Mouse (Mus musculus): ENCODE measurements at regions not wholly inside any gene's neighbourhood (a gene's known extent, or its start where the extent isn't known, plus 50 kb on each side); places are given as distances from the start of the nearest gene placed in this dataset.

DNA sequence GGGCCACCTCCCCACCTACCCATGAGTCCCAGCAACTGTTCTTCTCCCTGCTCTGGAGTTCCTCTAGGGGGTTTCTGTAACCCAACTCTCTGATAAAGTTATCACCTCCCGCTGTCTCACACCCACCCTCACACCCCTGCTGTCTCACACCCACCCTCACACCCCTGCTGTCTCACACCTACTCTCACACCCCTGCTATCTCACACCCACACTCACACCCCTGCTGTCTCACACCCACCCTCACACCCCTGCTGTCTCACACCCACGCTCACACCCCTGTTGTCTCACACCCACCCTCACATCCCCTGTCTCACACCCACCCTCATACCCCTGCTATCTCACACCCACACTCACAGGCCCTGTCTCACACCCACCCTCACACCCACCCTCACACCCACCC lies 67.4 kb upstream of the Atl2 start:
- TF ChIP-seq E2F4 (IDR thresholded peaks at IDR 0.05; ENCODE audit: insufficient read depth) (no peak), USF1 (IDR thresholded peaks at IDR 0.05; ENCODE audit: low read depth) (no peak), MYOG (IDR thresholded peaks at IDR 0.05; ENCODE audit: control insufficient read depth in 1 of 3, insufficient read depth in 1 of 3, insufficient read length in 2 of 3, low read depth in 2 of 3) (no peak), REST (IDR thresholded peaks at IDR 0.05; ENCODE audit: insufficient read depth, insufficient read length) (no peak), POLR2A (IDR thresholded peaks at IDR 0.05; ENCODE audit: insufficient read length, low read depth) (no peak), CEBPB (IDR thresholded peaks at IDR 0.05; ENCODE audit: insufficient read depth, poor library complexity, severe bottlenecking) (no peak), TCF3 (IDR thresholded peaks at IDR 0.05; ENCODE audit: insufficient read length, low read depth) (no peak), TCF12 (IDR thresholded peaks at IDR 0.05; ENCODE audit: insufficient read depth, poor library complexity, severe bottlenecking) (no peak), SRF (IDR thresholded peaks at IDR 0.05; ENCODE audit: control insufficient read depth, insufficient read length, low read depth) (no peak), MAX (IDR thresholded peaks at IDR 0.05; ENCODE audit: low read depth) (no peak), POLR2AphosphoS2 (IDR thresholded peaks at IDR 0.05; ENCODE audit: insufficient read length, low read depth) (no peak), MYOD1 (IDR thresholded peaks at IDR 0.05; ENCODE audit: control insufficient read depth in 1 of 3, insufficient read length in 2 of 3, low read depth in 2 of 3) (no peak)
- no peaks in the 10 kb centered on the region for H3K36me3 ChIP-seq (ENCODE audit: control insufficient read depth, insufficient read depth)
- no peak overlapping the region for H3ac ChIP-seq (ENCODE audit: control insufficient read depth, insufficient read length)
- no peak overlapping the region for H3K4me2 ChIP-seq (ENCODE audit: low read depth)
- no peaks in the 10 kb centered on the region for H3K79me2 ChIP-seq (ENCODE audit: control insufficient read depth, insufficient read depth)
- H3K27me3 ChIP-seq (ENCODE audit: control insufficient read depth, insufficient read depth, insufficient read length) = peaks cover 19% of the 10 kb centered on the region
- no peak overlapping the region for H3K4me3 ChIP-seq

DNA sequence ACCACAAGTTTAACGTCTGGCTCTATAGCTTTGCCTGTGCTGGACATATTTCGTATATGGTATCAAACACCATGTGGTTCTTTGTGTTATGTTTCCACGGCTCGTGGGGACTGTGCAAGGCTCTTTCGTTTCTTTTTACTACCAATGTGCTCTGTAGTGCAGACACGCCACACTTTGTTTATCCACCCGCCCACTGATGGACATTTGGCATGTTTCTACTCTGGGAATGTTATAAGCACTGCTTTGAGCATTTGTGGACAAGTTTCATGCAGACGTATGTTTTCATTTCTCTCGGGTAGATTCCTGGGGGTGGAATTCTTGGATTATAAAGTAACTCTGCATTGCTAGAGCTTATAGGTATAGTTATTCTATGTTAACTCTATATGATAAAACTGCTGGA lies 65.5 kb upstream of the Atl2 start:
- peak overlapping the region; percentile 38 for H3K4me2 ChIP-seq (ENCODE audit: low read depth)
- TF ChIP-seq USF1 (IDR thresholded peaks at IDR 0.05; ENCODE audit: low read depth) (no peak), E2F4 (IDR thresholded peaks at IDR 0.05; ENCODE audit: insufficient read depth) (no peak), POLR2AphosphoS2 (IDR thresholded peaks at IDR 0.05; ENCODE audit: insufficient read length, low read depth) (no peak), TCF12 (IDR thresholded peaks at IDR 0.05; ENCODE audit: insufficient read depth, poor library complexity, severe bottlenecking) (no peak), CEBPB (IDR thresholded peaks at IDR 0.05; ENCODE audit: insufficient read depth, poor library complexity, severe bottlenecking) (no peak), MYOD1 (IDR thresholded peaks at IDR 0.05; ENCODE audit: control insufficient read depth in 1 of 3, insufficient read length in 2 of 3, low read depth in 2 of 3) (no peak), MYOG (IDR thresholded peaks at IDR 0.05; ENCODE audit: control insufficient read depth in 1 of 3, insufficient read depth in 1 of 3, insufficient read length in 2 of 3, low read depth in 2 of 3) (no peak), POLR2A (IDR thresholded peaks at IDR 0.05; ENCODE audit: insufficient read length, low read depth) (no peak), MAX (IDR thresholded peaks at IDR 0.05; ENCODE audit: low read depth) (no peak), SRF (IDR thresholded peaks at IDR 0.05; ENCODE audit: control insufficient read depth, insufficient read length, low read depth) (no peak), REST (IDR thresholded peaks at IDR 0.05; ENCODE audit: insufficient read depth, insufficient read length) (no peak), TCF3 (IDR thresholded peaks at IDR 0.05; ENCODE audit: insufficient read length, low read depth) (no peak)
- H3ac ChIP-seq (ENCODE audit: control insufficient read depth, insufficient read length) = no peak overlapping the region

DNA sequence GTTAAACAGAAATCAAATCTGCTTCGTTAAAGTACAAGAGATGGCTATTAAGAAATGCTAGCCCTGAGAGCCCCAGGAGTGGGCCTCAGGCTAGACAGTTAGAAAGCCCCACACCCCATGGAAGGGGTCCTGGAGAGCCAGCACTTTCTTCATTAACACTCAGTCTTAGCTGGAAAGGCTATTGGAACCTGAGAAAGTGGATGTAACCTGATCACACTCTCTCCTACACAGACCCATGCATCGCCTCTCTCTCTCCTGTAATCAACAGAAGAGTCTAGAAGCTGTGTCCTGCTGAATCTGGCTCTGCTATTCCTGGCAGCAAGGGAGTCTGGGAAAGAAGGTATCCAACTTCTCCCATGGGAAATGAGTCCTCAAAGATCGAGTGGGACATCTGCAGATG lies 64.8 kb upstream of the Atl2 start:
- no peaks in the 10 kb centered on the region for H3K36me3 ChIP-seq (ENCODE audit: control insufficient read depth, insufficient read depth)
- no peak overlapping the region for H3K4me3 ChIP-seq
- no peak overlapping the region for H3ac ChIP-seq (ENCODE audit: control insufficient read depth, insufficient read length)
- no peaks in the 10 kb centered on the region for H3K79me2 ChIP-seq (ENCODE audit: control insufficient read depth, insufficient read depth)
- H3K4me2 ChIP-seq (ENCODE audit: low read depth) = no peak overlapping the region
- peaks cover 26% of the 10 kb centered on the region for H3K27me3 ChIP-seq (ENCODE audit: control insufficient read depth, insufficient read depth, insufficient read length)
- no peak for TF ChIP-seq E2F4 (IDR thresholded peaks at IDR 0.05; ENCODE audit: insufficient read depth)
- TF ChIP-seq POLR2A (IDR thresholded peaks at IDR 0.05; ENCODE audit: insufficient read length, low read depth) = no peak
- no peak for TF ChIP-seq MYOD1 (IDR thresholded peaks at IDR 0.05; ENCODE audit: control insufficient read depth in 1 of 3, insufficient read length in 2 of 3, low read depth in 2 of 3)
- TF ChIP-seq MYOG (IDR thresholded peaks at IDR 0.05; ENCODE audit: control insufficient read depth in 1 of 3, insufficient read depth in 1 of 3, insufficient read length in 2 of 3, low read depth in 2 of 3) = no peak
- no peak for TF ChIP-seq CEBPB (IDR thresholded peaks at IDR 0.05; ENCODE audit: insufficient read depth, poor library complexity, severe bottlenecking)
- TF ChIP-seq REST (IDR thresholded peaks at IDR 0.05; ENCODE audit: insufficient read depth, insufficient read length) = no peak
- TF ChIP-seq SRF (IDR thresholded peaks at IDR 0.05; ENCODE audit: control insufficient read depth, insufficient read length, low read depth) = no peak
- TF ChIP-seq TCF12 (IDR thresholded peaks at IDR 0.05; ENCODE audit: insufficient read depth, poor library complexity, severe bottlenecking) = no peak
- TF ChIP-seq MAX (IDR thresholded peaks at IDR 0.05; ENCODE audit: low read depth) = no peak
- TF ChIP-seq USF1 (IDR thresholded peaks at IDR 0.05; ENCODE audit: low read depth) = no peak

More for the DNA sequence above, 65.5 kb upstream of the Atl2 start:
- Histone ChIP-seq H3K36me3 (ENCODE audit: control insufficient read depth, insufficient read depth) (no peaks in the 10 kb centered on the region), H3K4me3 (no peak overlapping the region), H3K27me3 (ENCODE audit: control insufficient read depth, insufficient read depth, insufficient read length) (peaks cover 23% of the 10 kb centered on the region), H3K79me2 (ENCODE audit: control insufficient read depth, insufficient read depth) (no peaks in the 10 kb centered on the region)

DNA sequence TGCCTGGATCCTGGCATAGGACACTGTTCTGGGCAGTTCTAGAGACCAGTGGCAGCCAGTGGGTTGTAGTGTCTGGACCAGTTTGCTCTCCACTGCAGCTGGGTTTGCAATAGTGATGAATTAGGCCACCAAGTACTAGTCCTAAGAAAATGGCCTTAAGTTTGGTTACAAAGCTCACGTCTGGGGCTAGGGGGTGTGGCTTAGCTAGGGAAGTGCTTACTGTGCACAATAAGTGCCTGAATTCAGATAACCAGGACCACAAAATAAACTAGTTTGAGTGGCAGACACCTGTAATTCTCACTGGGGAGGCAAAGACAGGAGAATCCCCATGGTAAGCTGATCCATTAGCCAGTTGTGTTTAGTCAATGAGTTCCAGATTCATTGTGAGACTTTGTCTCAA lies 59.3 kb upstream of the Atl2 start:
- Histone ChIP-seq H3K27me3 (ENCODE audit: control insufficient read depth, insufficient read depth, insufficient read length) (peaks cover 34% of the 10 kb centered on the region), H3K36me3 (ENCODE audit: control insufficient read depth, insufficient read depth) (no peaks in the 10 kb centered on the region), H3K4me3 (no peak overlapping the region), H3K79me2 (ENCODE audit: control insufficient read depth, insufficient read depth) (no peaks in the 10 kb centered on the region), H3ac (ENCODE audit: control insufficient read depth, insufficient read length) (no peak overlapping the region), H3K4me2 (ENCODE audit: low read depth) (no peak overlapping the region)
- TF ChIP-seq MAX (IDR thresholded peaks at IDR 0.05; ENCODE audit: low read depth) = no peak
- TF ChIP-seq POLR2AphosphoS2 (IDR thresholded peaks at IDR 0.05; ENCODE audit: insufficient read length, low read depth) = no peak
- TF ChIP-seq SRF (IDR thresholded peaks at IDR 0.05; ENCODE audit: control insufficient read depth, insufficient read length, low read depth) = no peak
- TF ChIP-seq MYOD1 (IDR thresholded peaks at IDR 0.05; ENCODE audit: control insufficient read depth in 1 of 3, insufficient read length in 2 of 3, low read depth in 2 of 3) = no peak
- no peak for TF ChIP-seq REST (IDR thresholded peaks at IDR 0.05; ENCODE audit: insufficient read depth, insufficient read length)
- no peak for TF ChIP-seq E2F4 (IDR thresholded peaks at IDR 0.05; ENCODE audit: insufficient read depth)
- no peak for TF ChIP-seq USF1 (IDR thresholded peaks at IDR 0.05; ENCODE audit: low read depth)
- TF ChIP-seq TCF3 (IDR thresholded peaks at IDR 0.05; ENCODE audit: insufficient read length, low read depth) = no peak
- no peak for TF ChIP-seq CEBPB (IDR thresholded peaks at IDR 0.05; ENCODE audit: insufficient read depth, poor library complexity, severe bottlenecking)
- TF ChIP-seq MYOG (IDR thresholded peaks at IDR 0.05; ENCODE audit: control insufficient read depth in 1 of 3, insufficient read depth in 1 of 3, insufficient read length in 2 of 3, low read depth in 2 of 3) = no peak
- TF ChIP-seq TCF12 (IDR thresholded peaks at IDR 0.05; ENCODE audit: insufficient read depth, poor library complexity, severe bottlenecking) = no peak

Data from myocyte (in vitro differentiated cells).